Mouse (Mus musculus) heart, adult 2 months (tissue): ENCODE results near the gene Anks1b. TPM values are rescaled to one million over a fixed set of nuclear protein-coding genes. Genes with fewer than 3 reads are reported as not detected.
A peak's percentile ranks its signal among the peaks of the same experiment; 100 is the strongest.

Source experiments
- DNase-seq, 2 experiments: peaks; one replicate each; pipeline ENCODE4 v3.0.0; 2021
- H3K27ac ChIP-seq: fragments of 200-600 bp; 2 replicates; pipeline ENCODE4 v1.8.1; 2022
- H3K27me3 ChIP-seq: fragments of 200-500 bp; 2 replicates; pipeline ENCODE4 v1.6.1; 2012; ENCODE audit warnings: mild to moderate bottlenecking, low read length, inconsistent platforms, mixed read lengths; ENCODE audit not compliant: control insufficient read depth, insufficient read depth
- H3K36me3 ChIP-seq: fragments of 200-500 bp; 2 replicates; pipeline ENCODE4 v1.6.1; 2012; ENCODE audit warnings: low read length, inconsistent platforms; ENCODE audit not compliant: control insufficient read depth, insufficient read depth
- H3K4me1 ChIP-seq: fragments of 200-500 bp; 2 replicates; pipeline ENCODE4 v1.6.1; 2011; ENCODE audit warnings: low read length; ENCODE audit not compliant: control insufficient read depth, insufficient read depth
- H3K4me3 ChIP-seq: fragments of 200-600 bp; 2 replicates; pipeline ENCODE4 v1.8.1; 2022
- H3K79me2 ChIP-seq: fragments of 200-500 bp; replicated peaks from 2 replicates; pipeline ENCODE4 v1.6.1; 2012; ENCODE audit warnings: mild to moderate bottlenecking, inconsistent platforms, low read length, moderate library complexity, mixed read lengths; ENCODE audit not compliant: control insufficient read depth, insufficient read depth
- H3K9ac ChIP-seq: fragments of 200-500 bp; 2 replicates; pipeline ENCODE4 v1.6.1; 2012; ENCODE audit warnings: low read depth, mild to moderate bottlenecking, control low read depth, inconsistent platforms, low read length, mixed read lengths
- CTCF ChIP-seq: fragments of 200-600 bp; IDR thresholded peaks from 2 replicates; pipeline ENCODE4 v1.8.1; 2022; ENCODE audit warnings: antibody characterized with exemption, mild to moderate bottlenecking, moderate library complexity
- EP300 ChIP-seq: fragments of 200-500 bp; IDR thresholded peaks from 2 replicates; pipeline ENCODE4 v1.6.1; 2011; ENCODE audit warnings: low read depth, low read length, control low read depth; ENCODE audit not compliant: insufficient read depth
- POLR2A ChIP-seq: fragments of 200-500 bp; IDR thresholded peaks from 2 replicates; pipeline ENCODE4 v1.6.1; 2011; ENCODE audit warnings: mild to moderate bottlenecking, low read depth, low read length, control low read depth; ENCODE audit not compliant: insufficient read depth
- WGBS: fragments of 180-500 bp; shearing (Covaris S2); methylation state at CpG from one replicate; pipeline ENCODE4 v1.1.7; 2018; 5-methylcytosine and 5-hydroxymethylcytosine counted together
- intact Hi-C: fragments of 180-260 bp; cut with DNase I; formaldehyde crosslinking; loops from one replicate; pipeline ENCODE4 v1.15.1; 2025
- polyA plus RNA-seq: library from polyadenylated mRNA; depleted of rRNA; stranded (reverse); fragments of >200 nt; gene quantifications from 2 replicates; pipeline ENCODE4 v1.2.3, GENCODE M21; 2012
- total RNA-seq, 2 experiments: library from RNA; stranded (reverse); gene quantifications; 2 replicates each; pipeline ENCODE4 v1.2.3; 2021

Anks1b gene
- total and polyA plus RNA-seq, 3 experiments: 0.16 to 0.80 (median 0.52) TPM

- no peaks in the 10 kb centered on the region for H3K79me2 ChIP-seq
- no peak for DNase-seq
- H3K36me3 ChIP-seq: no peaks in the 10 kb centered on the region
- WGBS: 86% methylated on average over 5 of the region's 5 CpGs
- TF ChIP-seq EP300: no peak
- no peak for TF ChIP-seq CTCF
- no peak for TF ChIP-seq POLR2A
- intact Hi-C loops: no loop called here
- H3K27ac ChIP-seq: no peak overlapping the region
- H3K4me3 ChIP-seq: no peak overlapping the region
- H3K27me3 ChIP-seq: no peaks in the 10 kb centered on the region
- no peak overlapping the region for H3K9ac ChIP-seq
- no peaks in the 10 kb centered on the region for H3K4me1 ChIP-seq
Measured at GRCm38 (mm10) chr10:90740956-90741355, 867.6 kb downstream of the Anks1b start.

DNA sequence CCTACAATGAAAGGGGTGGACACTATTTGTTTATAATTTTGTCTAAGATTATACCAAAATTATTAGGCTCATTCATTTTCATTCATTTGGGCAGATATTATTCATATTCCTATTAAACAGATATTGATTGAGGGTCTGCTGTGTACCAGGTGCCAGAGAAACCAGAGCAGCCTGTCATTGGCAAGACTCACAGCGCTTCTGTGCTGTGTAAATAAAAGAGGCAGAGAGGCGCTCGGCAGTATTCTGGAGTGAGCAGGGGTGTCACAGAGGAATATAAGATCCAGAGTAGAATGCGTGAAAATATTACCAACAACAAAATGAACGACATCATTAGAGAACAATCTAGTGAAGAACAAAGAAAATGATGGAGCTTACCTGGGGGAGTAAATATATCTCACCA is 878.6 kb downstream of the Anks1b start:
- H3K27me3 ChIP-seq: no peaks in the 10 kb centered on the region; the same call in 1 of the 2 replicates
- DNase-seq: no peak
- no peak for TF ChIP-seq CTCF
- no peak for TF ChIP-seq EP300
- TF ChIP-seq POLR2A: no peak
- H3K79me2 ChIP-seq: no peaks in the 10 kb centered on the region
- intact Hi-C loops: no loop called here
- H3K27ac ChIP-seq: no peak overlapping the region
- H3K9ac ChIP-seq: no peak overlapping the region
- WGBS: 80% methylated on average over 5 of the region's 5 CpGs
- no peaks in the 10 kb centered on the region for H3K36me3 ChIP-seq
- no peak overlapping the region for H3K4me3 ChIP-seq
- no peaks in the 10 kb centered on the region for H3K4me1 ChIP-seq

GRCm38 (mm10) chr10:90753106-90753505 is 879.8 kb downstream of the Anks1b start:
- 48% methylated on average over 9 of the region's 9 CpGs for WGBS
- TF ChIP-seq POLR2A (no peak), CTCF (no peak), EP300 (no peak)
- Histone ChIP-seq H3K36me3 (no peaks in the 10 kb centered on the region), H3K27ac (no peak overlapping the region), H3K4me1 (no peaks in the 10 kb centered on the region), H3K27me3 (no peaks in the 10 kb centered on the region; the same call in 1 of the 2 replicates), H3K79me2 (no peaks in the 10 kb centered on the region), H3K4me3 (no peak overlapping the region), H3K9ac (no peak overlapping the region)
- intact Hi-C loops: no loop called here
- DNase-seq: peak in 1 of 2 experiments; percentile 3

DNA sequence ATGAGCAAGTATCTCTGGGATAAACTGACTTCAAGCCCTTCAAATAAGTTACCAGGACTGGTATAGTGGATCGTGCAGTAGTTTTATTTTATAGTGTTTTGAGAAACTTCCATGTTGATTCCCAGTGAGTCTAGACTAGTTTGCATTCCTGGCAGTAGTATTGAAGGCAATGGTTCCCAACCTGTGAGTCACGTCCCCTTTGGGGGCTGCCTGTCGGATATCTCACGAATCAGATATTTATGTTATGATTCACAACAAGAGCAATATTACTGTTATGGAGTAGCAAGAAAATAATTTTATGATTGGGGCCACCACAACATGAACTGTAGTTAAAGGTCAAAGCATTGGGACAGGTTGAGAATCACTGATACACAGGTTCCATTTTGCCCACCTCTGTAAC is 884.5 kb downstream of the Anks1b start:
- no peak for DNase-seq
- Histone ChIP-seq H3K27me3 (no peaks in the 10 kb centered on the region), H3K4me1 (no peaks in the 10 kb centered on the region), H3K27ac (no peak overlapping the region), H3K79me2 (no peaks in the 10 kb centered on the region), H3K4me3 (no peak overlapping the region), H3K36me3 (no peaks in the 10 kb centered on the region), H3K9ac (no peak overlapping the region)
- intact Hi-C loops: no loop called here
- WGBS: 71% methylated on average over 4 of the region's 4 CpGs
- no peak for TF ChIP-seq POLR2A
- no peak for TF ChIP-seq CTCF
- no peak for TF ChIP-seq EP300

DNA sequence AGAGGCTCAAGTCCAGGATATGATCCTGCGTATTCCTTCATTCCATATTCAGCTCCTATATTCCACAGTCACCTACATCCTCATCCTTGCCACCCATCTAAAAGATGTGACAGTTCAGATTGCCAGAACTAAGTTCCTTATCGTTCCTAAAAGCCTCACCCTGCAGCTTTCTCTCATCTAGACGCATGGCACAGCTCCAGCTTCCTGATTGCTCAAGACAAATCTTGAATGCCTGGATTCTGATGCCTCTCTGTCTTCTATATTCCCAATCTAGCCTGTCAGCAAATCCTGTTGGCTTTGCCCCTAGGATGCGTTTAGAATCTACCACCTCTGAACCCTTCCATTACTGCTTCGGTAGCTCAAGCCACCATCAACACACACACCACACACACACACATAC is 886.6 kb downstream of the Anks1b start:
- Histone ChIP-seq H3K79me2 (no peaks in the 10 kb centered on the region), H3K27me3 (no peaks in the 10 kb centered on the region), H3K36me3 (no peaks in the 10 kb centered on the region), H3K27ac (no peak overlapping the region), H3K4me1 (no peaks in the 10 kb centered on the region), H3K9ac (no peak overlapping the region), H3K4me3 (no peak overlapping the region)
- DNase-seq: no peak
- intact Hi-C loops: no loop called here
- WGBS: 58% methylated on average over 5 of the region's 5 CpGs
- no peak for TF ChIP-seq POLR2A
- TF ChIP-seq CTCF: no peak
- TF ChIP-seq EP300: no peak

- Histone ChIP-seq H3K79me2 (no peaks in the 10 kb centered on the region), H3K27ac (no peak overlapping the region), H3K4me3 (no peak overlapping the region), H3K27me3 (peaks cover 1% of the 10 kb centered on the region; the same call in 1 of the 2 replicates), H3K36me3 (no peaks in the 10 kb centered on the region), H3K4me1 (no peaks in the 10 kb centered on the region), H3K9ac (no peak overlapping the region)
- no peak for DNase-seq
- 64% methylated on average over 3 of the region's 3 CpGs for WGBS
- intact Hi-C loops: no loop called here
- TF ChIP-seq POLR2A: no peak
- TF ChIP-seq EP300: no peak
- TF ChIP-seq CTCF: no peak
Measured at GRCm38 (mm10) chr10:90766261-90766660, 893.0 kb downstream of the Anks1b start.
